Mouse (Mus musculus): ENCODE results near the gene Qars. TPM values are rescaled to one million over a fixed set of nuclear protein-coding genes. Genes with fewer than 3 reads are reported as not detected.

Gene Qars
- polyA plus RNA-seq, 1 experiment = 170 TPM

- no peaks in the 10 kb centered on the region for H3K27me3 ChIP-seq (ENCODE audit: control insufficient read depth, insufficient read depth, low read length)
- H3K27ac ChIP-seq (ENCODE audit: insufficient read depth, low read length) = no peak overlapping the region
- peaks cover 41% of the 10 kb centered on the region for H3K36me3 ChIP-seq (ENCODE audit: control insufficient read depth, insufficient read depth, low read length)
- H3K4me1 ChIP-seq (ENCODE audit: control insufficient read depth, insufficient read depth, insufficient read length) = peaks cover 12% of the 10 kb centered on the region; the same call in 1 of the 2 replicates
- TF ChIP-seq CTCF (IDR thresholded peaks at IDR 0.05; ENCODE audit: extremely low read depth, insufficient read depth, insufficient read length, insufficient replicate concordance) (no peak), POLR2A (IDR thresholded peaks at IDR 0.05; ENCODE audit: low read depth, low read length) (no peak)
- peak overlapping the region; percentile 6; the same call in 1 of the 2 replicates for H3K4me3 ChIP-seq (ENCODE audit: extremely low read depth, insufficient read depth, insufficient read length)
- no peak for DNase-seq (ENCODE audit: low read depth in 1 of 2, low spot score in 2 of 2)
- 55% methylated on average over 16 of the region's 16 CpGs for WGBS
Measured at GRCm38 (mm10) chr9:108492043-108492750, 15.3 kb upstream of the Qars start.

GRCm38 (mm10) chr9:108493246-108493645 lies 14.3 kb upstream of the Qars start:
- Histone ChIP-seq H3K27ac (ENCODE audit: insufficient read depth, low read length) (no peak overlapping the region), H3K4me1 (ENCODE audit: control insufficient read depth, insufficient read depth, insufficient read length) (peaks cover 12% of the 10 kb centered on the region; the same call in 1 of the 2 replicates), H3K36me3 (ENCODE audit: control insufficient read depth, insufficient read depth, low read length) (peaks cover 50% of the 10 kb centered on the region), H3K27me3 (ENCODE audit: control insufficient read depth, insufficient read depth, low read length) (no peaks in the 10 kb centered on the region), H3K4me3 (ENCODE audit: extremely low read depth, insufficient read depth, insufficient read length) (no peak overlapping the region)
- DNase-seq (ENCODE audit: low read depth in 1 of 2, low spot score in 2 of 2) = no peak
- TF ChIP-seq CTCF (IDR thresholded peaks at IDR 0.05; ENCODE audit: extremely low read depth, insufficient read depth, insufficient read length, insufficient replicate concordance) (no peak), POLR2A (IDR thresholded peaks at IDR 0.05; ENCODE audit: low read depth, low read length) (no peak)
- 96% methylated on average over 8 of the region's 8 CpGs for WGBS

- peaks cover 60% of the 10 kb centered on the region for H3K36me3 ChIP-seq (ENCODE audit: control insufficient read depth, insufficient read depth, low read length)
- WGBS = 95% methylated on average over 19 of the region's 19 CpGs
- no peaks in the 10 kb centered on the region for H3K27me3 ChIP-seq (ENCODE audit: control insufficient read depth, insufficient read depth, low read length)
- no peak for TF ChIP-seq CTCF (IDR thresholded peaks at IDR 0.05; ENCODE audit: extremely low read depth, insufficient read depth, insufficient read length, insufficient replicate concordance)
- H3K27ac ChIP-seq (ENCODE audit: insufficient read depth, low read length) = no peak overlapping the region
- H3K4me1 ChIP-seq (ENCODE audit: control insufficient read depth, insufficient read depth, insufficient read length) = peaks cover 12% of the 10 kb centered on the region; the same call in 1 of the 2 replicates
- DNase-seq (ENCODE audit: low read depth in 1 of 2, low spot score in 2 of 2) = no peak
- no peak overlapping the region for H3K4me3 ChIP-seq (ENCODE audit: extremely low read depth, insufficient read depth, insufficient read length)
Measured at GRCm38 (mm10) chr9:108494146-108494825, 13.2 kb upstream of the Qars start.

- H3K27ac ChIP-seq (ENCODE audit: insufficient read depth, low read length) = no peak overlapping the region
- peaks cover 11% of the 10 kb centered on the region; the same call in 1 of the 2 replicates for H3K4me1 ChIP-seq (ENCODE audit: control insufficient read depth, insufficient read depth, insufficient read length)
- no peak for DNase-seq (ENCODE audit: low read depth in 1 of 2, low spot score in 2 of 2)
- no peaks in the 10 kb centered on the region for H3K27me3 ChIP-seq (ENCODE audit: control insufficient read depth, insufficient read depth, low read length)
- WGBS = 81% methylated on average over 10 of the region's 10 CpGs
- TF ChIP-seq POLR2A (IDR thresholded peaks at IDR 0.05; ENCODE audit: low read depth, low read length) (no peak), CTCF (IDR thresholded peaks at IDR 0.05; ENCODE audit: extremely low read depth, insufficient read depth, insufficient read length, insufficient replicate concordance) (no peak)
- H3K4me3 ChIP-seq (ENCODE audit: extremely low read depth, insufficient read depth, insufficient read length) = no peak overlapping the region
- peaks cover 66% of the 10 kb centered on the region for H3K36me3 ChIP-seq (ENCODE audit: control insufficient read depth, insufficient read depth, low read length)
Measured at GRCm38 (mm10) chr9:108494905-108495304, 12.6 kb upstream of the Qars start.

- Histone ChIP-seq H3K36me3 (ENCODE audit: control insufficient read depth, insufficient read depth, low read length) (peaks cover 78% of the 10 kb centered on the region), H3K27ac (ENCODE audit: insufficient read depth, low read length) (no peak overlapping the region), H3K27me3 (ENCODE audit: control insufficient read depth, insufficient read depth, low read length) (no peaks in the 10 kb centered on the region), H3K4me3 (ENCODE audit: extremely low read depth, insufficient read depth, insufficient read length) (no peak overlapping the region), H3K4me1 (ENCODE audit: control insufficient read depth, insufficient read depth, insufficient read length) (no peaks in the 10 kb centered on the region)
- DNase-seq (ENCODE audit: low read depth in 1 of 2, low spot score in 2 of 2) = no peak
- WGBS = 97% methylated on average over 7 of the region's 7 CpGs
- no peak for TF ChIP-seq POLR2A (IDR thresholded peaks at IDR 0.05; ENCODE audit: low read depth, low read length)
- TF ChIP-seq CTCF (IDR thresholded peaks at IDR 0.05; ENCODE audit: extremely low read depth, insufficient read depth, insufficient read length, insufficient replicate concordance) = no peak
Measured at GRCm38 (mm10) chr9:108499231-108499630, 8.3 kb upstream of the Qars start.

- Histone ChIP-seq H3K27ac (ENCODE audit: insufficient read depth, low read length) (no peak overlapping the region), H3K4me1 (ENCODE audit: control insufficient read depth, insufficient read depth, insufficient read length) (no peaks in the 10 kb centered on the region), H3K27me3 (ENCODE audit: control insufficient read depth, insufficient read depth, low read length) (no peaks in the 10 kb centered on the region), H3K36me3 (ENCODE audit: control insufficient read depth, insufficient read depth, low read length) (peaks cover 71% of the 10 kb centered on the region), H3K4me3 (ENCODE audit: extremely low read depth, insufficient read depth, insufficient read length) (no peak overlapping the region)
- no peak for DNase-seq (ENCODE audit: low read depth in 1 of 2, low spot score in 2 of 2)
- TF ChIP-seq POLR2A (IDR thresholded peaks at IDR 0.05; ENCODE audit: low read depth, low read length) (no peak), CTCF (IDR thresholded peaks at IDR 0.05; ENCODE audit: extremely low read depth, insufficient read depth, insufficient read length, insufficient replicate concordance) (no peak)
- WGBS = 97% methylated on average over 15 of the region's 15 CpGs
Measured at GRCm38 (mm10) chr9:108499943-108500342, 7.6 kb upstream of the Qars start.

GRCm38 (mm10) chr9:108506901-108507300 lies 605 bp upstream of the Qars start:
- no peak overlapping the region for H3K4me3 ChIP-seq (ENCODE audit: extremely low read depth, insufficient read depth, insufficient read length)
- TF ChIP-seq CTCF (IDR thresholded peaks at IDR 0.05; ENCODE audit: extremely low read depth, insufficient read depth, insufficient read length, insufficient replicate concordance) (no peak), POLR2A (IDR thresholded peaks at IDR 0.05; ENCODE audit: low read depth, low read length) (no peak)
- DNase-seq (ENCODE audit: low read depth in 1 of 2, low spot score in 2 of 2) = no peak
- H3K36me3 ChIP-seq (ENCODE audit: control insufficient read depth, insufficient read depth, low read length) = peaks cover 17% of the 10 kb centered on the region
- WGBS = 91% methylated on average over 7 of the region's 7 CpGs
- no peaks in the 10 kb centered on the region for H3K27me3 ChIP-seq (ENCODE audit: control insufficient read depth, insufficient read depth, low read length)
- H3K27ac ChIP-seq (ENCODE audit: insufficient read depth, low read length) = no peak overlapping the region
- peaks cover 9% of the 10 kb centered on the region; the same call in 1 of the 2 replicates for H3K4me1 ChIP-seq (ENCODE audit: control insufficient read depth, insufficient read depth, insufficient read length)

All from spleen, adult 2 months (tissue).